Mouse (Mus musculus) intestine, embryonic 14.5 days (tissue): ENCODE measurements around the gene Polr2i. TPM values are rescaled to one million over a fixed set of nuclear protein-coding genes. Genes with fewer than 3 reads are reported as not detected.

ENCODE experiments used
- ATAC-seq: fragments of 200-750 bp; cut with Nextera tagmentation; replicated peaks from 2 replicates; pipeline ENCODE4 v1.8.0; 2017; ENCODE audit warnings: low read depth, moderate number of reproducible peaks, moderate TSS enrichment, moderate library complexity; ENCODE audit not compliant: low FRiP score, low TSS enrichment
- DNase-seq: peaks from one replicate; pipeline ENCODE4 v3.0.0-alpha.2; 2018; ENCODE audit warnings: low spot score
- H3K27ac ChIP-seq: fragments of 300-500 bp; sonication (generic); 2 replicates; pipeline ENCODE4 v1.5.1; 2014; ENCODE audit warnings: low read depth, mild to moderate bottlenecking, control low read depth
- H3K27me3 ChIP-seq: fragments of 300-500 bp; sonication (generic); replicated peaks from 2 replicates; pipeline ENCODE4 v1.6.1; 2014; ENCODE audit warnings: low read length, control low read depth; ENCODE audit not compliant: control insufficient read depth, insufficient read depth
- H3K36me3 ChIP-seq: fragments of 300-500 bp; sonication (generic); 2 replicates; pipeline ENCODE4 v1.6.1; 2014; ENCODE audit warnings: low read length, control low read depth; ENCODE audit not compliant: control insufficient read depth, insufficient read depth
- H3K4me1 ChIP-seq: fragments of 300-500 bp; sonication (generic); replicated peaks from 2 replicates; pipeline ENCODE4 v1.6.1; 2014; ENCODE audit warnings: low read length, control low read depth, mixed read lengths; ENCODE audit not compliant: control insufficient read depth, insufficient read depth
- H3K4me2 ChIP-seq: fragments of 300-500 bp; sonication (generic); 2 replicates; pipeline ENCODE4 v1.6.1; 2014; ENCODE audit warnings: low read length
- H3K4me3 ChIP-seq: fragments of 300-500 bp; sonication (generic); 2 replicates; pipeline ENCODE4 v1.5.1; 2014; ENCODE audit warnings: low read depth, low read length, control low read depth, mixed read lengths
- H3K9ac ChIP-seq: fragments of 300-500 bp; sonication (generic); 2 replicates; pipeline ENCODE4 v1.6.1; 2014; ENCODE audit warnings: mild to moderate bottlenecking, low read length
- H3K9me3 ChIP-seq: fragments of 300-500 bp; sonication (generic); 2 replicates; pipeline ENCODE4 v1.6.1; 2016; ENCODE audit warnings: low read length, control low read depth; ENCODE audit not compliant: control insufficient read depth
- WGBS: fragments of 180-500 bp; shearing (Covaris S2); extraction: QIAGEN DNeasy Blood & Tissue Kit; methylation state at CpG from one replicate; pipeline ENCODE4 v1.1.7; 2014; 5-methylcytosine and 5-hydroxymethylcytosine counted together
- polyA plus RNA-seq: library from polyadenylated mRNA; unstranded; fragments of >200 nt; fragmentation: Nextera tagmentation; extraction: Ambion mirVana; gene quantifications from 2 replicates; pipeline ENCODE4 v1.2.1, GENCODE M21; 2014

Gene Polr2i
- polyA plus RNA-seq, 1 experiment from 2014 or later = 159 TPM

DNA sequence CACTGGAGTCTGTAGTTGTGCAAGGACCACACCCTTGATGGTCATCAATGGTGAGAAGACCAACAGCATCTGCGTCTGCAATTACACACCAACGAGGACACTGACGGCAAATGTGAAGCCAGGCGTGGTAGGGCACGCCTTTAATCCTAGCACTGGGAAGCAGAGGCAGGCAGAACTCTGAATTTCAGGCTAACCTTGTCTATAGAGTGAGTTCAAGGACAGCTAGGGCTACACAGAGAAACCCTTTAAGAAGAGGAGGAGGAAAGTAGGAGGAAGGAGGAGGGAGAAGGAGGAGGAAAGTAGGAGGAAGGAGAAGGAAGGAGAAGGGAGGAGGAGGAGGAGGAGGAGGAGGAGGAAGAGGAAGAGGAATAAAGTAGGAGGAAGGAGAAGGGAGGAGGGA, 33.8 kb downstream of the Polr2i start:
- H3K9ac ChIP-seq = no peak overlapping the region
- no peaks in the 10 kb centered on the region for H3K9me3 ChIP-seq
- 93% methylated on average over 5 of the region's 5 CpGs for WGBS
- peaks cover 24% of the 10 kb centered on the region for H3K36me3 ChIP-seq
- ATAC-seq (no peak), DNase-seq (no peak)
- H3K27me3 ChIP-seq = no peaks in the 10 kb centered on the region
- H3K4me3 ChIP-seq = no peak overlapping the region
- no peaks in the 10 kb centered on the region for H3K4me1 ChIP-seq
- H3K27ac ChIP-seq = no peak overlapping the region
- H3K4me2 ChIP-seq = no peak overlapping the region

DNA sequence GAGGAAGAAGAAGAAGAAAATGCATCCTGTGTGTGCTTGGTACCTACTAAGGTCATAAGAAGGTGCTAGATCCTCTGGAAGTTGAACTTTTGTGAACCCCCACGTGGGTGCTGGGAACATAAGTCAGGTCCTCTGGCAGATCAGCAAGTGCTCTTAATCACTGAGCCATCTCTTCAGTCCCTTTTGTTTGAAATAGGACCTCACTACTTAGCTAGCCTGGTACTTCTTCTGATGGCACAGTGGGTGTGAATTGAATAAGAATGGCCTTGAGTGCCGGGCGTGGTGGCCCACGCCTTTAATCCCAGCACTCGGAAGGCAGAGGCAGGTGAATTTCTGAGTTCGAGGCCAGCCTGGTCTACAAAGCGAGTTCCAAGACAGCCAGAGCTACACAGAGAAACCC, 34.2 kb downstream of the Polr2i start:
- WGBS = 85% methylated on average over 7 of the region's 7 CpGs
- no peak overlapping the region for H3K4me2 ChIP-seq
- DNase-seq (no peak), ATAC-seq (no peak)
- no peak overlapping the region for H3K9ac ChIP-seq
- H3K4me3 ChIP-seq = no peak overlapping the region
- H3K9me3 ChIP-seq = no peaks in the 10 kb centered on the region
- peaks cover 24% of the 10 kb centered on the region for H3K36me3 ChIP-seq
- no peaks in the 10 kb centered on the region for H3K27me3 ChIP-seq
- H3K27ac ChIP-seq = no peak overlapping the region
- no peaks in the 10 kb centered on the region for H3K4me1 ChIP-seq

DNA sequence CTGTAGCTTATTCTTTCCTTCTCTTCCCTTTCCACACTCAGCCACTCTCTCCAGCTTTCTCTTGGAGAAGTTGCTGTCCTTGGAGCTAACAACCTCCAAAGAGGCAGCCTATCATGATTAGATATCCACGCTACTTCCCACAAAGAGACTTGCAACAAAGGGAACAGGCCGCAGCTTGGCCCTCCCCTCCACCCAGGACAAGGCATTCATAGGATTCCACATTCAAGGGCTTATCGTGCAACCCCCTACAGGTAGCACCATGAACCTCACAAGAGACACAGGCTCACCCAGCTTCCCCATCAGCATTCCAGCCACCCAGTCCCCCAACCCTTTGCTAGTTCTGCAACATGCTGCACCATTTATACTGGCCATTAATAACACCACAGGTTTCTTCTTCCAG, 35.0 kb downstream of the Polr2i start:
- Histone ChIP-seq H3K4me3 (no peak overlapping the region), H3K27ac (no peak overlapping the region), H3K9ac (no peak overlapping the region), H3K4me1 (no peaks in the 10 kb centered on the region), H3K9me3 (no peaks in the 10 kb centered on the region), H3K27me3 (no peaks in the 10 kb centered on the region), H3K4me2 (no peak overlapping the region), H3K36me3 (peaks cover 24% of the 10 kb centered on the region)
- ATAC-seq = no peak
- DNase-seq = no peak
- 86% methylated on average over 3 of the region's 3 CpGs for WGBS

DNA sequence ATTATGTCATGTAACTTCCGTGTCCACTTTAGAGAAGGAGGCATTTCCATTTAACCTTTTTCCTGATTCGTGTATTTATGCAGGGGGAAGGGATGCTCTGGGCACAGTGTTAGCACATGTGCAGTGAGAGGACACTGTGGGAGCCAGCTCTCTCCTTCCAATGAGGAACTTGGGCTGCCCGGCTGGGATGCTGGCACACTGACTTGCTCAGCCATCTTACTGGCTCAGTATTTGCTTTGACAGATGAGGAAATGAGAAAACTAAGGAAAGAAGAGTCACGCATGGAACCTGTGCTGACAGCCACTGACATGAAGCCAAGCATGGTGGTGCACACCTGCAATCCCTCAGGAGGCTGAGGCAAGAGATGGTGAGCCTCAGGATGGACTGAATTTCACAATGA, 37.9 kb downstream of the Polr2i start:
- H3K9ac ChIP-seq = no peak overlapping the region
- H3K27me3 ChIP-seq = no peaks in the 10 kb centered on the region
- 91% methylated on average over 4 of the region's 4 CpGs for WGBS
- H3K27ac ChIP-seq = no peak overlapping the region
- no peaks in the 10 kb centered on the region for H3K9me3 ChIP-seq
- H3K4me2 ChIP-seq = no peak overlapping the region
- H3K36me3 ChIP-seq = peaks cover 13% of the 10 kb centered on the region
- no peak overlapping the region for H3K4me3 ChIP-seq
- DNase-seq = no peak
- no peak for ATAC-seq
- H3K4me1 ChIP-seq = no peaks in the 10 kb centered on the region

DNA sequence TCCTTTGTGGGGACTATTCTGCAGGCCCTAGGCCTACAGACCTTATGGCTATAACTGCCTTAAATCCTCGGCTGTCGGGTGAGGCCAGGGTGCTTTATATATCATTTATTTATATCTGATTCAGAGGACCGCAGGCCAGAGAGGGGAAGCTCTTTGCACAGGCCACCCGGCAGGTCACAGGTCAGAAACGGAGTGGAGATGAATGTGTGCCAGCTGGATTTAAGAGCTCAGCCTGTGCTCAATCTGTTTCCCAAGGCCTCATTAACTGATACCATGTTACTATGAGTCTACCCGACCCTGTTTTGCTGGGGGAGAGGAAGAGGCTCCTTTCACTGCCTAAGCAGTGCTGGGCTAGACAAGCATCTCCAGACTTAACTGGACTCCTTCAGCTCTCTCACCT, 42.6 kb downstream of the Polr2i start:
- Histone ChIP-seq H3K36me3 (peaks cover 5% of the 10 kb centered on the region; the same call in 1 of the 2 replicates), H3K27me3 (no peaks in the 10 kb centered on the region), H3K9ac (no peak overlapping the region), H3K9me3 (no peaks in the 10 kb centered on the region), H3K4me3 (no peak overlapping the region), H3K4me1 (peaks cover 3% of the 10 kb centered on the region), H3K27ac (no peak overlapping the region), H3K4me2 (no peak overlapping the region)
- 35% methylated on average over 6 of the region's 6 CpGs for WGBS
- no peak for DNase-seq
- ATAC-seq = no peak

DNA sequence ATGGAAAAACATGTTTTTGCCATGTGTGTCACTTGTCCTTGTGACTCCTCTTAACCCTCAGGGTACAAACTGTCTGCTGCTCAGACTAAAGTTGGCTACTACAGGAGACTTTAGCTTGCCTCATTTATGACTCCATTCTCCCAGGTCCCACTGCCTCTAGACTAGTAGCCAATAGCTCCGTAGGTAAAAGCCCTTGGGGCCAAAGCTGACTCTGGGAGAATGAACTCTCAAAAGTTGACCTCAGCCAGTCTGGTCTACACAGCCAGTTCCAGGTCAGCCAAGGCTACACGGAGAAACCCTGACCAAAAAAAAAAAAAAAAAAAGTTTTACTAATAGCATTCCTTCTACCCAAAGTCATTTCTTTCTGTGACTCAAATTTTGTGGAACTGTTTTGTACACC, 47.2 kb downstream of the Polr2i start:
- ATAC-seq (no peak), DNase-seq (no peak)
- Histone ChIP-seq H3K27me3 (no peaks in the 10 kb centered on the region), H3K9me3 (no peaks in the 10 kb centered on the region), H3K4me1 (peaks cover 10% of the 10 kb centered on the region), H3K4me3 (no peak overlapping the region), H3K36me3 (no peaks in the 10 kb centered on the region), H3K27ac (no peak overlapping the region), H3K4me2 (peak overlapping the region; percentile 94), H3K9ac (no peak overlapping the region)
- WGBS = 65% methylated on average over 2 of the region's 2 CpGs

DNA sequence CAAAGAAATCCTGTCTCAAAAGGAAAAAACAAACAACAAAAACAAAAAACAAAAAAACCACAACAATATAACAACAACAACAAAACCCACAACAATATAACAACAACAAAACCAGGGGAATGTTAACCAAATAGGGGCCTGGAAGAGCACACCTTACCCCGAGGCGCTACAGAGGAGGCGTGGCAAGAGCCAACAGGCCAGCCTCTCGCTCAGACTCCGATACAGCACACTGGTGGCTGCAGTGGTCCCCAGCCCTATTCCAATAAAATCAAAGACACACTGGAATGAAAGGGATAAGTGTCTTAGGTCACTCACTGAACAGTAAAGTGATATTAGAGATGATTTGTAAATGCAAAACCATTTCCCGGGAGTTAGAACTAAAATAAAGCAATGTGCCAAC, 47.8 kb downstream of the Polr2i start:
- Histone ChIP-seq H3K9me3 (no peaks in the 10 kb centered on the region), H3K27ac (peak overlapping the region; percentile 99), H3K27me3 (no peaks in the 10 kb centered on the region), H3K36me3 (no peaks in the 10 kb centered on the region), H3K9ac (peak overlapping the region; percentile 49), H3K4me1 (peaks cover 10% of the 10 kb centered on the region), H3K4me3 (peak overlapping the region; percentile 62), H3K4me2 (peak overlapping the region; percentile 94)
- DNase-seq = no peak
- WGBS = under 1% methylated on average over 6 of the region's 6 CpGs
- no peak for ATAC-seq

DNA sequence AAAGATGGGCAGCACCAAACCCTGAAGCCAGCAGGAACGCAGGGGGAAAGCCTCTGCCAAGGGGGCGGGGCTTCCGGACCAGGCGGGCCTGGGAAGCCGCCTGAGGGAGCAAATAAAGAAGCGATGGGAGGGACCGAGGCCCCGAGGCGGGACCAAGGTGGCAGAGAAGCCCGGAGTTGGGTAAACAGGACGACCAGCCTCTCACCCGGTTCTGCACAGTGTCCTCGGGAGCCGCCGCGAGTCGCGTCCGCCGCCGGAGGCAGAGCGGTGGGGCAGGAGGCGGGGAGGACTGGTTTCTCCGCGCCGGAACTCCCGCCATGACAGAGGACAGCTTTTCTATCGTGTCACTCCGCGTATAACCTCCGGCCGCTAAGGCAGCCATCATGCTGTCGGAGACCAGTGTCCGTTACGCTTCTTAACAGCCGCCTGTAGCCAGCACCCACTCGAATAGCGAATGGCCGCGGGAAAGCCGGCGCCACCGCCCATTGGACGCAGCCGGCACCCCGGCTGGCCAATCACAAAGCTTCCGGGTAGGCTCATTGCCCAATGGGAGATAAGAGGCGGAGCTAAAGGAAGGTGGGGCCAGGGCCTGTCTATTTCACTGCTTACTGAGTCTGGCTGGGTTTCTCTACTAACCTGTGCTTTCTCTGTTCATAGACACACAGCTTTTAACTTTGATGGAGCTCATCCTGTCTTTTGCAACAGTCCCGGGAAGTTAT, 48.4 kb downstream of the Polr2i start, which contains the start of the genes Thap8 and Wdr62:
Thap8 (plus strand) TSS at position 144 of the 719 bp plus-strand sequence.
Wdr62 (minus strand) TSS at position 469 of the 719 bp plus-strand sequence.
- DNase-seq (no peak), ATAC-seq (peak; percentile 97)
- Histone ChIP-seq H3K27me3 (no peaks in the 10 kb centered on the region), H3K4me1 (peaks cover 10% of the 10 kb centered on the region), H3K4me3 (peak within 1 kb of the TSS; percentile 62), H3K4me2 (peak within 1 kb of the TSS; percentile 94), H3K36me3 (no peaks in the 10 kb centered on the region), H3K9me3 (no peaks in the 10 kb centered on the region), H3K9ac (peak within 1 kb of the TSS; percentile 49), H3K27ac (peak within 1 kb of the TSS; percentile 99)
- under 1% methylated on average over 49 of the region's 49 CpGs for whole genome bisulfite sequencing

DNA sequence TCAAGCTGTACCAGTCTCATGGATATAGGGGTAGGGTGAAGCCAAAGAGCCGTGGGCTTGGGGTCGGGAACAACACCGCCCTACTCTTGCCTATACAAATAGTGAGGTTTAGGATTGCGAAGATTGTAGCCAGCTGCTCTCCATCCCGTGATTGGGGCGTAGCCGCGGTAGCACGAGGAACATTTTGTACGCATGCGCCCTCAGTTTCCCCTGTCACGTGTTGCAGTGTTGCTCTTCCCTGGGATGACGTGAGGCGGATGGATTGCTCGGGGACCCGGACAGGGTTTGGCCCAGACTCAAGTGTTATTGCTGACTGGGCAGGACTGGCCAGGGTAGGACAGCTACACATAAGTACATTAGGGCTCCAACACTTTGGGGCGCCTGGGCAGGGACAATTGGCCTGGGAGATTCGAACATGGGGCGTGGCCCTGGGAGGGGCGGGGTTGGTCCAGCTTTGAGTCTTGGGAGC, 49.0 kb downstream of the Polr2i start:
- peak overlapping the region; percentile 49 for H3K9ac ChIP-seq
- H3K9me3 ChIP-seq = no peaks in the 10 kb centered on the region
- under 1% methylated on average over 20 of the region's 20 CpGs for WGBS

More for the DNA sequence above, 49.0 kb downstream of the Polr2i start:
- DNase-seq = peak; percentile 93
- no peaks in the 10 kb centered on the region for H3K27me3 ChIP-seq
- H3K36me3 ChIP-seq = no peaks in the 10 kb centered on the region
- ATAC-seq = peak; percentile 89
- H3K4me1 ChIP-seq = peaks cover 10% of the 10 kb centered on the region
- peak overlapping the region; percentile 94 for H3K4me2 ChIP-seq
- H3K27ac ChIP-seq = peak overlapping the region; percentile 99
- H3K4me3 ChIP-seq = peak overlapping the region; percentile 62
